Mouse (Mus musculus) mesoderm, embryonic 11.5 days (tissue): ENCODE measurements around the gene AI661453.
A peak's percentile ranks its signal among the peaks of the same experiment; 100 is the strongest.
"Not testable (repeated sequence)": the region's sequence is repeated elsewhere in the genome, so short reads cannot be mapped to it uniquely, and the experiment has no call there.

Source experiments
- DNase-seq: peaks from one replicate; pipeline ENCODE4 v3.0.0-alpha.2; 2012; ENCODE audit warnings: low read depth, low spot score

AI661453 gene

GRCm38 (mm10) chr17:47501946-47502706 lies 65.7 kb downstream of the AI661453 start, which contains the start of gene Taf8:
Gene Taf8 (minus strand): TSS chr17:47502292.
- peak; percentile 94 for DNase-seq

DNA sequence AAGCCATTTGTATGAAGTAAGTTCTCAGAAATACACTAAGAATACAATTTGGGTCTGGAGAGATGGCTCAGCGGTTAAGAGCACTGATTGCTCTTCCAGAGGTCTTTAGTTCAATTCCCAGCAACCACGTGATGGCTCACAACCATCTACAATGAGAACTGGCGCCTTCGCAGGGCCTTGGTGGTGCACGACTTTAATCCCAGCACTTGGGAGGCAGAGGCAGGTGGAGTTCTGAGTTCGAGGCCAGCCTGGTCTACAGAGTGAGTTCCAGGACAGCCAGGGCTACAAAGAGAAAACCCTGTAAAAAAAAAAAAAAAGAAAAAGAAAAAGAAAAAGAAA lies 66.3 kb downstream of the AI661453 start:
- DNase-seq = not testable (repeated sequence)

DNA sequence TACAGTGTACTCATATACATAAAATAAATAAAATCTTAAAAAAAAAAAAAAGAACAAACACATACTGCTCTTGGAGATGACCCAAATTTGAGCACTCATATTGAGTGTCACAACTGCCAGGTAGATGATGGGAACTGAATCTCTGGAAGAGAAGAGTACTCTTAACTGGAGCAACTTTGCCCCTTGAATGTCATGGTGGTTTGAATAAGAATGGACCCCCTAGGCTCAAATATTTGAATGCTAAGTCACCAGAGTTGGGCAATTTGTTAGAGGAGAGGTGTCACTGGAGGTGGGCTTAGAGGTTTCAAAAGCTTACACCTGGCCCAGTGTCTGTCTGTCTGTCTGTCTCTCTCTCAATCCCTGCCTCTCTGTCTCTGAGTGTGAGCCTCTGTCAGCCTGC lies 67.3 kb downstream of the AI661453 start:
- no peak for DNase-seq

DNA sequence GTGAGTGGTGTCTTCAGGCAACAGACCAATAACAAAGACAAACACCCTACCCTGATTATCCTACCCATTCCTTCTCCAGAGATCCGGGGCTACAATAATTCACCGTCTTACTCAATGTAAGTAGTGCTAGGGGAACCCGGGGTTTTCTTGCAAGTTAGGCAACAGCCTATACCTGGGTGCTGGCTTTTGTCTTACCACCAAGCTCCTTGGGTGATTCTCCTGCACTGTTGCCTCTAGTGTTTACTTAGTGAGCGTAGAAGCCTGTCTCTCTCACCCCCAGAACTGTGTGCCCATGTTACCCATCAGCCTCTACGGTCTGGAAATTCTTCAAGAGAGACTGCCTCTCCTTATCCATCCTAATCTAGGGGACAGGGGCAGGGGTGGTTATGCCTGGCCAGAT lies 67.8 kb downstream of the AI661453 start:
- no peak for DNase-seq

GRCm38 (mm10) chr17:47504941-47505346 lies 68.5 kb downstream of the AI661453 start, which contains the start of gene Ccnd3:
Gene Ccnd3 (plus strand): TSS chr17:47505051.
- DNase-seq = peak; percentile 41

DNA sequence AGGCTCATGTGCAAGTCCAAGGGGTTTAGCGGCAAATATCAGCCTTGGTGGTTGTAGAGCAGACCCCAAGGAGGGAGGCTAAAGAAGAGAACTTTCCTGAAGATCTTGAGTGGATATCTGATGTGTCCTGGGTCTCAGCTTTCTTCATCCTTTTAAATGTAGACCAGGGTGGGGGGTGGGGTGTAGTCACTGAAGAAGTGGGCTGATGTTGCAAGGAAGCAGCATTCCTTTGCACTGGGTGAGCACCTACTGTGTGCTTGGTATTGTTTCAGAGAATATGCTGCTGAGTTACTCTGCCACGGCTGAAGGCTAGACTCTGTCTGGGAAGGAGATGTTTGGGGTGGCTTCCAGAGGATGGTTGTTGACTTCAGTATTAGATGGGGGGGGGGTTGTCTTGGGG lies 69.2 kb downstream of the AI661453 start:
- DNase-seq = no peak

DNA sequence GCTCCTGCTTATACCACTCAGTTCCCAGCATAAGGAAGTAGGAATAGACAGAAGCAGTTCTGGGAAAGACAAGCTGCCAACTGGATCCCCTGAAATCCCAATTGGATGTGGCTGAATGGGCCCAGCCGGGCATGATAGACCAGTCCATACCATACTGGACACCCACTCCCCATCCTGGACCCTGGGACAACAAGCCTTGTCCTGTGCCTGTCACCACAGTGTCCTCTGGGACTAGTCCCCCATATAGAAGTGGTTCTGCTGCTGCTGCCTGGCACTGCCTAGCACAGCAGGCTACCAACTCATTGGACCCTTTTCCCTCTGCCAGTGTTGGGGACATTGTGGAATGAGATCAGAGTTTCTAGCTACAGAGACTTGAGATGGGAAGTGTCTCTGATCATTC lies 69.6 kb downstream of the AI661453 start:
- no peak for DNase-seq

- no peak for DNase-seq
Measured at GRCm38 (mm10) chr17:47506697-47507096, 70.3 kb downstream of the AI661453 start.

- no peak for DNase-seq
Measured at GRCm38 (mm10) chr17:47507523-47507922, 71.1 kb downstream of the AI661453 start.

DNA sequence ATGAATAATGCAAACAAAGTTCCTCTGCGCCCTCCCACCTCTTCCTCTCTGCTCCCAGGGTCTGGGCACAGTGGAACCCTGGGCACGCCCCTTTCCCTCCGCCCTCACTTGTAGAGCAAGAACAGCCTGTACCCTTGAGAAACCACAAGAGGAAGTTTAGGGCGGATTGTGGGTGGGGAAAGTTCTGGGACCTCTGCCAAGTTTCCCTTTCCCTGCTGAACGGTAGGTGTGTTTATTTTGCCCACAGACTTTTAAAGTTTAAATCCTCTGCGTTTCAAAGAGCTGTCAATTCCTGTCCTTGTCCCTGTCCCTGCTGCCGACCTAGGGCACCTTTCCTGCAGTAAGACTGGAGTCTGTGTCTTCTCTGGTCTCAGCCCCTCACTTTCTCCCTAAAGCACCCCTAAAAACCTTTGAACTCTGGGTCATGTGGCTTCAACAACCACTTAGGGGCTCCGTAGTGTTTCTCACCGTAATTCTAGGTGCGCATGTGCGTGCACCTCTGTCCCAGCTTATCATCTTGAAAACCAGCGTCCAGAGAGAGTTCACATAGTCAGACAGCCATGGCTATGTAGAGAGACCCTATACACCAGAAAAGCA lies 71.7 kb downstream of the AI661453 start:
- DNase-seq = peak; percentile 61

DNA sequence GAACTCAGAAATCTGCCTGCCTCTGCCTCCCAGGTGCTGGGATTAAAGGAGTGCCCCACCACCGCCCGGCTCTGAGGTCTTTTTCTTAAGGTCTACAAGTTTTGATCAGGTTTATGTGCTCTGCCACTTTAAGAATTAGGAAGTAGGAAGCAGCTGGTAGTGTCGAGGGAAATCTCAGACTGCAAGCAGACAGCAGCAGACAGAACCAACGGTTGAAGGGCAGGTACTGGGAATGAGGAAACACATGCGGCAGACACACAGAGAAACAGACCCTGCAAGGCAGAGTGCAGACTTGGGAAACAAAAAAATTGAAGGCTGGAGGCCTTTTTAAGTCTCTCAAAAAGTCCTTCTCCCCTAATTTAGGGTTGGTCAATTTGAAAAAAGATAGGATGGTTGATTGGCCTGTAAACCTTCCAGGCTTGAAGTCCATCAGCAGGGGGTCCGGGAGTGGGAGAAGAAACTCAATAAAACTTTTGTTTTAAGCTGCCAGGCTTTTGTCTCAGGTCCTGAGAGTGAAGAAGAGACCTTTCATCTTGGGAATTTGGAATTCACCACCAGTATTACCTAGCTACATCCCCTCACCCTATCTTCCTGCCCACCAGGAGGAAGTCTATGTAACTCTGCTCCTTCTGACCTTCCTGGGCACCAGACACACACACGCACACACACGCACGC lies 72.8 kb downstream of the AI661453 start:
- no peak for DNase-seq

DNA sequence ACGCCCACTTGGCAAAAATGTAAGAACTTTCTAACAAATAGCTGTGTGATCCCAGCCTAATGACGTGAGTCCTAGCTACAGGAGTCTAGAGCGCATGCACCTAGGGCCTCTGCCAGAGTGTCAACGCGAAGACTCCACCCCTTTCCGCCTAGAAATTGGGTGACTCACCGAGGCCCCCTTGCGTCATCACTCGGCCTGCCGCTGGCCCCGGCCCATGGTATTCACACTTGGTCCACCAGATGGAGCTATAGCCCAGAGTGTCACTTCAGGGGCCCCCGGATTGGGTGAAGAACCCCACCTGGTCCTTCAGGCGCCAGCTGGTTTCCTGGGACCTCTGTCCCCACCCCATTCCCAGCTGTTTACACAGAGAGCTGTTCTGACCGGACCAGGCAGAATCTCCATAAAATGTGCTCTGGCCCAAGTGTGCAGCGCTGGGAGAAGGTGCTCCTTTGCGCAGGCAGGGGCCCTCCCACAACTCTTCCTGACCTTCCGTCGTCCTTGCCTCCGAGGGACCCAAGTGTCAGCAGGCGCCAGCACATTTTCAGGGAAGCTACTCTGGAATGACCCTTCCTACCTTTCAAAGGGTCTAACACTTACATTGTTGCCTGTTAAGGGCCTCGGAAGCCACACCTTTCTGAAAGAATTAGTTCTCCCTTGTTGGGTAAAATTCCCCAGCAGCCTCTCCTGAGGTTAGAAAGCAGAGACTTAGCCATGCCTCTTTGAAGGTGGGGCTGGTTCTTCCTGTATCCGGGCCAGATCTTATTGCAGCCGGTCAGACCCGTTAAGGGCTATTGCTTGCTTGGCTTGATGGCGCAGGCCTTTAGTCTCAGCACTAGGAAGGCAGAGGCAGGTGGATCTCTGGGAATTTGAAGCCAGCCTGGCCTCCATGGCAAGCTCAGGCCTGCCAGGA lies 75.0 kb downstream of the AI661453 start:
- DNase-seq = peak; percentile 95

- DNase-seq = no peak
Measured at GRCm38 (mm10) chr17:47512956-47513775, 76.8 kb downstream of the AI661453 start.

- no peak for DNase-seq
Measured at GRCm38 (mm10) chr17:47515180-47515844, 78.9 kb downstream of the AI661453 start.

- no peak for DNase-seq
Measured at GRCm38 (mm10) chr17:47516232-47516631, 79.8 kb downstream of the AI661453 start.

GRCm38 (mm10) chr17:47518205-47518604 lies 81.8 kb downstream of the AI661453 start:
- DNase-seq = peak; percentile 65
